Mouse (Mus musculus): ENCODE data around the gene Mtss1l.
"Not testable (repeated sequence)": the region's sequence is repeated elsewhere in the genome, so short reads cannot be mapped to it uniquely, and the experiment has no call there.

The Mtss1l gene

DNA sequence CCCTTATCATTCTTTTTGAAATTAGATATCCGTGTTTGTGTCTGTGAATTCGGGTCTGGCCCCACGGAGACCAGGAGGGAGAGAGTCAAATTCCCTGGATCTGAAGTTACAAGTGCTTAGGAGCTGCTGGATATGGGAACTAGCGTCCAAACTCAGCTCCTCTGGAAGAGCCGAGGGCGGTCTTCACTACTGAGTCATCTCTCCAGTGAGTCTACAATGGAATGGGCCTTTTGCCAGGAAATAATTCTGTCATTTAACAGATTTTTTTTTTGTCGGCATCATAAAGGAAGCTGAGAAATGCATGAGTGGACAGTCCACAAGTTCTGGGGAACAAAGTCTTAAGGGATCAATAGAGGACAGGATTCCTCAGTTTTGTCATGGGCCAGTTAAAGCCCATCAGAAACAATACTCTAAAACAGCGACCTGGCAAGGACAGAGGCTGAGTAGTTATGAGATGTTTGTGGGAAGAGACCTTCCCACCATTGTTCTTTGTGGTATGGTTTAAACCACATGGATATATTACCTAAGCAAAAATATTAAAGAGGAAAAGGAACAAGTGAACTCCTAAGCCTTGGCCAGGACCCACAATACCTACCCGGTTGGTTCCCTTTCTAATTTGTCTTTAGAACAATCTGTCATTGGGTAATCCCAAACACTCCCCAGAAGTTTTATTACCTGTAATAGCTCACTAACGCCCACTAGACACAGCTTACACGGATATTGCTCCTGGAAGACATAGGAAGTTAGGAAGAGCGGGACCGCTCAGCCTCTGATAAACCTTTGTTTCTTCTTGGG, 58.8 kb downstream of the Mtss1l start:
- no peak for DNase-seq (ENCODE audit: low spot score)

DNA sequence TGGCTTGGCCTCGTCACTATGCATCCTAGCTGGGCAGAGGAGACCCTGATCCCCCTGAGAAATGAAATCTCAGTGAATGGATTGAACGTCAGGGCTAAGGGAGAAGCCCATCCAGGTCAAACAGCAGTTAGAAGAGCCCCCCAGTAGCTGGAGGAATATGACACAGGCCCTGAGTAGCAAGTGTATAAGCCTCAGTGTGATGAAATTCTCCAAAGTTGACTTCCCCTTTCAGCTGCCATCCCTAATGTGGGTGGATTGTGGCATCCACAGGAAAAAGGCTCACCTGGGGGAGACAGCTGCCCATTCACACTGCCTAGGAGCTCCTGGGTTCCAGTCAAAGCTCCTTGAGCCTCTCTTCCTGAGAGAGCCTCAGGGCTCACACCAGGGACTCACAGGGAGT, 64.1 kb downstream of the Mtss1l start:
- no peak for DNase-seq (ENCODE audit: low spot score)

- DNase-seq (ENCODE audit: low spot score): not testable (repeated sequence)
These were observed 65.2 kb downstream of the Mtss1l start for GRCm38 (mm10) chr8:110786501-110786900.

DNA sequence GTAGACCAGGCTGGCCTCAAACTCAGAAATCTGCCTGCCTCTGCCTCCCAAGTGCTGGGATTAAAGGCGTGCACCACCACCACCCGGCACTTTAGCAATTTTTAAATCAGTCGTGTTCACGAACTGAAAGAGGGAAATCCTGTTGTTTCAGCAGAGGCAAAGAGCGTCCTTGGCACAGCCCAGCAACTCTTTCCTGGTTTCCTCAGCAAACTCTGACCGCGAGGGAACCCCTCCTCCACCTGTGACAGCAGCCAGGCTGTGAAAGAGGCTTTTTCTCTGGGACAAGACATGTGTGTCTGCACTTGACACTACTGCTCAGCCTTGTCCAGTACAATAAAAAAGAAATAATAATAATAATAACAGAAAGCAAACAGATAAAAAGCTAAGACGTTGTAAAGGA, 65.7 kb downstream of the Mtss1l start:
- no peak for DNase-seq (ENCODE audit: low spot score)

GRCm38 (mm10) chr8:110787411-110787954, 66.2 kb downstream of the Mtss1l start:
- no peak for DNase-seq (ENCODE audit: low spot score)

DNA sequence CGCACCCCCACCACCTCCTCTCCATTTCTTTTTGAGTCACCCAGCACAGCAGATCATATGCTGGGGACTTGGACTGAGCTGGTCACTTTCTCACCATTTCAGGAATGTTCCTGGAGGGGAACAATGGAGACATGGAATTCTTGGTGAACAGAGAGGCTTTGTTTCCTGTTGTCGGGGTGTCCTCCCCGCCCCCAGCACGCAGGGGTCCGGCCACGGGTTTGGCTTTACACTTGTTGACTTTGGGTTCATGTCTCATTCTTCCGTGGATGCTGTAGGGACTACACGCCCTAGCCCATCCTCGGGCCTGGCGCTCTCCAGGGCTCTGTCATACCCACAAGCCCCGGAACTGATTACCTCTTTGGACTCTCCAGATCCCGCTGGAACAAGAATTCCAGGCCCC, 67.7 kb downstream of the Mtss1l start:
- DNase-seq (ENCODE audit: low spot score): no peak

GRCm38 (mm10) chr8:110789571-110789970, 68.3 kb downstream of the Mtss1l start:
- no peak for DNase-seq (ENCODE audit: low spot score)

- no peak for DNase-seq (ENCODE audit: low spot score)
These were observed 69.0 kb downstream of the Mtss1l start for GRCm38 (mm10) chr8:110790270-110790669.

All from ovary, postnatal 14 days (tissue).